Mouse (Mus musculus) liver, embryonic 14.5 days (tissue): ENCODE results near the gene Clec18a. TPM values are rescaled to one million over a fixed set of nuclear protein-coding genes. Genes with fewer than 3 reads are reported as not detected.
A peak's percentile ranks its signal among the peaks of the same experiment; 100 is the strongest.

ENCODE experiments used
- ATAC-seq: fragments of 200-750 bp; cut with Nextera tagmentation; 2 replicates; pipeline ENCODE4 v1.8.0; 2017; ENCODE audit warnings: moderate number of reproducible peaks, mild to moderate bottlenecking, moderate library complexity; ENCODE audit not compliant: insufficient read depth
- DNase-seq, 3 experiments: peaks; one replicate each; pipeline ENCODE4 v3.0.0-alpha.2; 2012 to 2013; ENCODE audit warnings: low read depth in 3 of 3, low spot score in 3 of 3
- H3K27ac ChIP-seq: fragments of 300-500 bp; sonication (generic); 2 replicates; pipeline ENCODE4 v1.5.1; 2014; ENCODE audit warnings: moderate library complexity, mild to moderate bottlenecking, control low read depth, inconsistent platforms
- H3K27me3 ChIP-seq: fragments of 300-500 bp; sonication (generic); 2 replicates; pipeline ENCODE4 v1.6.1; 2014; ENCODE audit warnings: mild to moderate bottlenecking, low read length, moderate library complexity; ENCODE audit not compliant: control insufficient read depth, insufficient read depth
- H3K36me3 ChIP-seq: fragments of 300-500 bp; sonication (generic); replicated peaks from 2 replicates; pipeline ENCODE4 v1.6.1; 2014; ENCODE audit warnings: low read depth; ENCODE audit not compliant: control insufficient read depth, insufficient read depth
- H3K4me1 ChIP-seq, 2 experiments: fragments of 200-500 bp in 1 of 2; fragments of 300-500 bp in 1 of 2; sonication (generic) in 1 of 2; replicated peaks; 2 replicates each; pipeline ENCODE4 v1.6.1; 2012 to 2014; ENCODE audit warnings: antibody characterized with exemption in 1 of 2, inconsistent platforms in 1 of 2, low read length in 1 of 2; ENCODE audit not compliant: control insufficient read depth in 2 of 2, insufficient read depth in 2 of 2
- H3K4me2 ChIP-seq: fragments of 300-500 bp; sonication (generic); 2 replicates; pipeline ENCODE4 v1.6.1; 2014; ENCODE audit warnings: low read depth, mild to moderate bottlenecking, control low read depth, moderate library complexity
- H3K4me3 ChIP-seq, 2 experiments: fragments of 200-500 bp in 1 of 2; fragments of 300-500 bp in 1 of 2; sonication (generic) in 1 of 2; 2 replicates each; pipeline ENCODE4 v1.5.1; 2012 to 2014; ENCODE audit warnings: low read depth in 2 of 2, low read length in 2 of 2, mild to moderate bottlenecking in 2 of 2, control low read depth in 1 of 2, inconsistent platforms in 1 of 2, moderate library complexity in 1 of 2; ENCODE audit not compliant: insufficient read depth in 1 of 2
- H3K9ac ChIP-seq: fragments of 300-500 bp; sonication (generic); replicated peaks from 2 replicates; pipeline ENCODE4 v1.6.1; 2014; ENCODE audit warnings: mild to moderate bottlenecking, control low read depth, moderate library complexity
- H3K9me3 ChIP-seq: fragments of 300-500 bp; sonication (generic); 2 replicates; pipeline ENCODE4 v1.6.1; 2016; ENCODE audit warnings: low read length, mixed read lengths; ENCODE audit not compliant: control insufficient read depth
- CTCF ChIP-seq: IDR thresholded peaks from 2 replicates; pipeline ENCODE4 v1.5.1; 2016; ENCODE audit warnings: antibody characterized with exemption, low read depth, control low read depth
- EP300 ChIP-seq: IDR thresholded peaks from 2 replicates; pipeline ENCODE4 v1.6.1; 2016; ENCODE audit warnings: antibody characterized with exemption, low read depth
- WGBS: fragments of 180-500 bp; shearing (Covaris S2); extraction: QIAGEN DNeasy Blood & Tissue Kit; methylation state at CpG from one replicate; pipeline ENCODE4 v1.1.7; 2014; ENCODE audit not compliant: insufficient replicate concordance; 5-methylcytosine and 5-hydroxymethylcytosine counted together
- polyA plus RNA-seq, 2 experiments: library from polyadenylated mRNA; depleted of rRNA in 1 of 2; stranded (reverse) in 1 of 2; unstranded in 1 of 2; fragments of >200 nt; fragmentation: Nextera tagmentation in 1 of 2; extraction: Ambion mirVana in 1 of 2; gene quantifications; 2 replicates each; pipeline versions ENCODE4 v1.2.1 to v1.2.3; 2012 to 2014

Clec18a gene
- polyA plus RNA-seq, 2 experiments: not detected

- WGBS: under 1% methylated on average over 68 of the region's 68 CpGs
- ATAC-seq (peak; percentile 92), DNase-seq (peak; percentile 88 to 90 (median 90))
- peak; percentile 98 for TF ChIP-seq CTCF
- TF ChIP-seq EP300: no peak
- H3K4me1 ChIP-seq: peaks cover 17 to 24% of the 10 kb centered on the region in 2 experiments
- no peaks in the 10 kb centered on the region for H3K27me3 ChIP-seq
- H3K36me3 ChIP-seq: peaks cover 50% of the 10 kb centered on the region
- no peaks in the 10 kb centered on the region for H3K9me3 ChIP-seq
- H3K4me2 ChIP-seq: peak within 1 kb of the TSS; percentile 100
- peak within 1 kb of the TSS; percentile 78 to 98 for H3K4me3 ChIP-seq
- H3K9ac ChIP-seq: peak within 1 kb of the TSS; percentile 91
- peak within 1 kb of the TSS; percentile 59 for H3K27ac ChIP-seq
Observed at GRCm38 (mm10) chr8:111056158-111056663, 36.0 kb downstream of the Clec18a start, which contains the start of gene Exosc6. TSS of gene Exosc6 (plus strand) at chr8:111056339.

GRCm38 (mm10) chr8:111055661-111056060 lies 36.6 kb downstream of the Clec18a start:
- ATAC-seq (peak; percentile 44; the same call in 1 of the 2 replicates), DNase-seq (no peak)
- H3K4me3 ChIP-seq: peak overlapping the region in 1 of 2 experiments; percentile 98; a peak in 2 of 4 replicates
- H3K27ac ChIP-seq: 0 out of 2 replicates have a peak overlapping the region, but pooled peaks have one; percentile 3
- TF ChIP-seq CTCF: no peak
- no peak for TF ChIP-seq EP300
- peaks cover 12 to 18% of the 10 kb centered on the region in 2 experiments for H3K4me1 ChIP-seq
- H3K27me3 ChIP-seq: no peaks in the 10 kb centered on the region
- WGBS: 64% methylated on average over 2 of the region's 2 CpGs
- no peak overlapping the region for H3K9ac ChIP-seq
- H3K4me2 ChIP-seq: peak overlapping the region; percentile 23; the same call in 1 of the 2 replicates
- no peaks in the 10 kb centered on the region for H3K9me3 ChIP-seq
- peaks cover 56% of the 10 kb centered on the region for H3K36me3 ChIP-seq

- Histone ChIP-seq H3K9ac (no peak overlapping the region), H3K27ac (no peak overlapping the region), H3K4me2 (no peak overlapping the region), H3K4me3 (no peak overlapping the region), H3K4me1 (peaks cover 11 to 17% of the 10 kb centered on the region in 2 experiments; a peak in 3 of 4 replicates), H3K36me3 (peaks cover 61% of the 10 kb centered on the region), H3K9me3 (no peaks in the 10 kb centered on the region), H3K27me3 (no peaks in the 10 kb centered on the region)
- WGBS: 87% methylated on average over 17 of the region's 17 CpGs
- DNase-seq (no peak), ATAC-seq (no peak)
- TF ChIP-seq CTCF (no peak), EP300 (no peak)
Observed at GRCm38 (mm10) chr8:111055031-111055634, 37.1 kb downstream of the Clec18a start.

DNA sequence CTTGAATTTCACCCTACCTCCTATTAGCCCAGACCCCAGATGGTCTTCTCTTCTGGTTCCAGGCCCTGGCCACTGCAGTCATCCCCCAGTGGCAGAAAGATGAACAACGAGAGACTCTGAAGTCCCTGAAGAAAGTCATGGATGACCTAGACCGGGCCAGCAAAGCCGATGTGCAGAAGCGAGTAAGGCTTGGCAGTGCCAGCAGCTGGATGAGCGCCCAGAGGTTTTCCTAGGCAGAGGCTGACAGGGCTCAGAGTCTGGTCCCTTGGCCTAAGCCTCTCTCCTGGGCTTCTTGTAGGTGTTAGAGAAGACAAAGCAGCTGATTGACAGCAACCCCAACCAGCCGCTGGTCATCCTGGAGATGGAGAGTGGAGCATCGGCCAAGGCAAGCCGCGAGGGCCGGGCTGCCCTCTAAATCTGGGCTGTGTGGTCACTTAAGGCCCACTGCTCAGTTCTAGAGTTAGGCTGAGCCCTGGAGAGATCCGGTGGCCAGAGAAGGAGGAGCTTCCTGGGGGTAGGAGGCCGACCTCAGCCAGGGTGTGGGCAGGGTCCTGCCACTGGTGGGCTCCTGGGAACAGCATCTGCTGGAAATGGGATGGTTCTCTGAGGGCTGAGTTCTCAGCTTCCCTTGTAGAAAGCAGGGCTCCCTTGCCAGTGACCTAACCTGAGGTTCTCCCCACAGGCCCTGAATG lies 38.3 kb downstream of the Clec18a start:
- WGBS: 91% methylated on average over 12 of the region's 12 CpGs
- no peak overlapping the region for H3K4me2 ChIP-seq
- no peak for DNase-seq
- no peak overlapping the region for H3K27ac ChIP-seq
- no peaks in the 10 kb centered on the region for H3K27me3 ChIP-seq
- H3K9me3 ChIP-seq: no peaks in the 10 kb centered on the region
- peaks cover 73% of the 10 kb centered on the region for H3K36me3 ChIP-seq
- peaks cover 11 to 15% of the 10 kb centered on the region in 2 experiments; a peak in 3 of 4 replicates for H3K4me1 ChIP-seq
- no peak for ATAC-seq
- TF ChIP-seq EP300 (no peak), CTCF (0 out of 2 replicates have a peak, but pooled peaks have one; percentile 6)
- no peak overlapping the region for H3K9ac ChIP-seq
- no peak overlapping the region for H3K4me3 ChIP-seq

- ATAC-seq (no peak), DNase-seq (no peak)
- no peak overlapping the region for H3K9ac ChIP-seq
- H3K4me1 ChIP-seq: no peaks in the 10 kb centered on the region
- TF ChIP-seq CTCF (no peak), EP300 (no peak)
- 87% methylated on average over 7 of the region's 7 CpGs for WGBS
- H3K9me3 ChIP-seq: no peaks in the 10 kb centered on the region
- peaks cover 100% of the 10 kb centered on the region for H3K36me3 ChIP-seq
- H3K4me2 ChIP-seq: no peak overlapping the region
- no peaks in the 10 kb centered on the region for H3K27me3 ChIP-seq
- no peak overlapping the region for H3K27ac ChIP-seq
- no peak overlapping the region for H3K4me3 ChIP-seq
Observed at GRCm38 (mm10) chr8:111049106-111049505, 43.1 kb downstream of the Clec18a start.
